Mouse (Mus musculus): ENCODE measurements around the gene Letmd1. TPM values are rescaled to one million over a fixed set of nuclear protein-coding genes. Genes with fewer than 3 reads are reported as not detected.
"Not testable (repeated sequence)": the region's sequence is repeated elsewhere in the genome, so short reads cannot be mapped to it uniquely, and the experiment has no call there.

The Letmd1 gene
- total RNA-seq, 2 experiments from 2014 or later, result 58.4 to 61.4 TPM

DNA sequence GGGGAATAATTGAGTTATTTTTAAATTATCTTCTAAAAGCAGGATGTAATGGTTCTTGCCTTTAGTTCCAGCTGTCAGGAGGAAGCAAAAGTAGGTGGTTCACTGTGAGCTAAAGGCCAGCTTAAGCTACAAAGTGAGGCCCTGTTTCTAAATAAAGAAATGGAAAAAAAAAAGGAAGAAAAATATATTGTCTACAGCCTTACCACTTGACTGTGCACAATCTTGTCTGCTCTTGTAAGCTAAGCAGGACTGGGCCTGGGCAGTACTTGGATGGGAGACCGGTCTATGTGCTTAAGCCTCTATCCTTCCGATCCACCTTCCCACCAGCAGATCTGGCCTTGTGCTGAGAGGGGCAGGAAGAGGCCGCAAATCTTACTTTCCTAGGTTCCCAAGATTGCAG is 19.3 kb upstream of the Letmd1 start:
- DNase-seq (ENCODE audit: low spot score in 2 of 2), result no peak

DNA sequence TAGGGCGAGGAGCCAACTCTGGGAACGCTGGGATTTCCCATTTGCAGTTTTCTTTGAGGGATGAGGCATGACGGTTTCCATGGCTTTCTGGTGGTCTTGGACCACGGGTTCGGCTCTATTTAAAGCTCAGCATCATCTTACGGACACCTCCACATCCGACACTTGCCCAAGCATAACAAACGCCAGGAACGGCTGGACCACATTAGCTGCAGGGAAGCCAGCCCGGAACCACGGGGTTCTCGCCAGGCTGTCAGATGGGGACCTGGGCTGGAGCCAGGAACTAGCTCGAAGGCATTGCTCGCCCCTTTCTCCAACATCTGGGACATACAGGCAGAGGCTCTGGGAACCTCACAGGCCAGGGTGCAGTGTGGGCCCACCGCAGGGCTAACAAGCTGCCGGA is 17.6 kb upstream of the Letmd1 start:
- peak in 1 of 2 experiments; percentile 65 for DNase-seq (ENCODE audit: low spot score in 2 of 2)

GRCm38 (mm10) chr15:100452486-100452885 is 16.3 kb upstream of the Letmd1 start:
- DNase-seq (ENCODE audit: low spot score in 2 of 2), result no peak

- DNase-seq (ENCODE audit: low spot score in 2 of 2), result no peak
Observed at GRCm38 (mm10) chr15:100456356-100456991, 12.3 kb upstream of the Letmd1 start.

- DNase-seq (ENCODE audit: low spot score in 2 of 2), result peak in 1 of 2 experiments; percentile 80
Observed at GRCm38 (mm10) chr15:100457340-100457739, 11.5 kb upstream of the Letmd1 start.

GRCm38 (mm10) chr15:100458055-100458454 is 10.8 kb upstream of the Letmd1 start:
- DNase-seq (ENCODE audit: low spot score in 2 of 2), result peak in 1 of 2 experiments; percentile 54

- no peak for DNase-seq (ENCODE audit: low spot score in 2 of 2)
Observed at GRCm38 (mm10) chr15:100460942-100461341, 7.9 kb upstream of the Letmd1 start.

- no peak for DNase-seq (ENCODE audit: low spot score in 2 of 2)
Observed at GRCm38 (mm10) chr15:100461646-100462045, 7.2 kb upstream of the Letmd1 start.

- DNase-seq (ENCODE audit: low spot score in 2 of 2), result no peak
Observed at GRCm38 (mm10) chr15:100462086-100462485, 6.7 kb upstream of the Letmd1 start.

DNA sequence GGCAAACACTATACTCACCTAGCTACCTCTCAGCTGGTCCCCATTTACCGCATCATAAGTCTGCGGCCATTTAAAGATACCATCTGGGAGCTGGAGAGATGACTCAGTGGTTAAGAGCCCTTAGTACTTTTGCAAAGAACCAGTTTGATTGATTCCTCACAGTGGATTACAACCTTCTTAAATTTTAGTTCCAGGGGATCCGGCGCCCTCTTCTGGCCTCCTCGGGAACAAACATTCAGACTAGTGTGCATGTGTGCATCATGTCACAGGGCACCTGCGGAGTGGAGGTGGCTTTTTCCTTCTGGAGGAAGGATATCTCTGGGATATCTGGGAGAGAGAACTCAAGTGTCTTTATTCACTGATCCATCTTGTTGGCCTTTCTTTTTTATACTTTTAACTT is 5.1 kb upstream of the Letmd1 start:
- peak in 1 of 2 experiments; percentile 88 for DNase-seq (ENCODE audit: low spot score in 2 of 2)

DNA sequence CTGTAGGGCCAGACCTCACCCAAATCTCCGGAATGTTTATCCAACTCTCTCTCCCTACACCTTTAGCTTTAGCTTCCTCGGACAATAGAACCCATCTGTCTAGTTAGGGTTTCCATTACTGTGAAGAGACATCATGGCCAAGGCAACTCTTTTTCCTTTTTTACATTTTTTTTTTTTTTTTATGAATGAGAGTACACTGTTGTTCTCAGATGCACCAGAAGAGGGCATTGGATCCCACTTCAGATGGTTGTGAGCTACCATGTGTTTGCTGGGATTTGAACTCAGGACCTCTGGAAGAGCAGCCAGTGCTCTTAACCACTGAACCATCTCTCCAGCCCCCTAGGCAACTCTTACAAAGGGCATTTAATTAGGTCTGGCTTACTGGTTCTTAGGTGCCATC is 3.4 kb upstream of the Letmd1 start:
- DNase-seq (ENCODE audit: low spot score in 2 of 2), result no peak

GRCm38 (mm10) chr15:100467738-100468137 is 1.1 kb upstream of the Letmd1 start:
- DNase-seq (ENCODE audit: low spot score in 2 of 2), result no peak

DNA sequence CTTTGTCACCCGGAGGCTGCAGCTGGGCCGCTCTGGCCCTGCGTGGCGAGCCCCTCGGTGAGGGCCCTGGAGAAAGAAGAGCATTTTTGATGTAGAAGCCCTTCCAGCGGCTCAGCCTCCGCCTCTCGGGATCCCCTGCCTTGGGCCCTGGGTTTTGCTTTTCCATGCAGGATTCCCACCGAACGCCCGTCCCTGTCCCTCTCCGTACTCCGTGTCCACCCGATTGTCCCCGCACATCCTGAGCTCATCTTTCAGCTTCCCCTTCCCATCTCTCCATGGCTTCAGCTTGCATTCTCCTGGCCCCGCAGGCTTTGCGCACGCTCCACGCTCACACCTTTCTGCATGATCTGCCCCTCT is 344 bp downstream of the Letmd1 start:
- no peak for DNase-seq (ENCODE audit: low spot score in 2 of 2)

- DNase-seq (ENCODE audit: low spot score in 2 of 2), result no peak
Observed at GRCm38 (mm10) chr15:100470037-100470436, 1.2 kb downstream of the Letmd1 start.

DNA sequence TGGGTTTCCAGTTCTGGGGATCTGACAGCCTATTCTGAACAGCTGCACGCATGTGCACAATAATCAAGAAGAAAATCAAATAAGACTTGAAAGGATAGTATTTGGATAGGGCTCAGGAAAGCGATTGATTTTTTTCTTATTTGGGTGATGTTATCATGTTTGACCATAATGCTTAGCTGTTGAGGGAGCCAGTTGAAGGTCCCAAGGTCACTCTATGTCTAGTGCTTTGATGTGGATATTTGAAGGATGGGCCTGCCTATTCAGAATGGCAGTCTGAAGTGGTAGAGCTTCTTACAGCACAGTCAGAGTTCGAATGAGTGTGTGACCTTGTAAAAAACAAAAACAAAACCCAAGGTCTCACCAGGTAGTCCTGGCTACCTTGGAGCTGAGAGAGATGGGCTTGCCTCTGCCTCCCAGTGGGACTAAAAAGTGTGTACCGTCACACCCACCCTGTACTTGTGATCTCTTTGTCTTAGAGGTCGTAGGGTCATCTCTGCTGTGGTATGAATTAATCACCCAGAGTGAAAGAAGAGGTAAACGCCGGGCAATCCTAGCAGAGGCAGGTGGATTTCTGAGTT is 5.2 kb downstream of the Letmd1 start:
- no peak for DNase-seq (ENCODE audit: low spot score in 2 of 2)

DNA sequence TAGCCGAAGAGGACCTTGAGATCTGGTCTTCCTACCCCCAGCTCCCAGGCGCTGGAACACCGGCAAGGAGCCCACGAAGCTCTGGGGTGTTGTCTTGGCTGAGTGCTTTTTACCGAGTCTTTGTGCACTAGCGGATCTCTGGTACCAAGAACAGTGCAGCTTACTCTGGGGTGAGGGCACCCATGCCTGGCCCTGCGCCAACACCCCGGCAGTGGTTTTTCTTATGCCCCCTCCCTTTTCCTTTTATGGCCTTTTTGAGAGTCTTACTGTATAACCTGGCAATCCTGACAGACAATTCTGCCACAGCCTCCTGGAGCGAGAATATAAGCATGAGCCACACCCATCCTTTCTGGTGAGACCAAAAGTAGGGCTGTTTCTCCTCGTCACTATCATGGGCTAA is 9.5 kb downstream of the Letmd1 start:
- DNase-seq (ENCODE audit: low spot score in 2 of 2), result no peak

GRCm38 (mm10) chr15:100478925-100479324 is 10.1 kb downstream of the Letmd1 start:
- no peak for DNase-seq (ENCODE audit: low spot score in 2 of 2)

DNA sequence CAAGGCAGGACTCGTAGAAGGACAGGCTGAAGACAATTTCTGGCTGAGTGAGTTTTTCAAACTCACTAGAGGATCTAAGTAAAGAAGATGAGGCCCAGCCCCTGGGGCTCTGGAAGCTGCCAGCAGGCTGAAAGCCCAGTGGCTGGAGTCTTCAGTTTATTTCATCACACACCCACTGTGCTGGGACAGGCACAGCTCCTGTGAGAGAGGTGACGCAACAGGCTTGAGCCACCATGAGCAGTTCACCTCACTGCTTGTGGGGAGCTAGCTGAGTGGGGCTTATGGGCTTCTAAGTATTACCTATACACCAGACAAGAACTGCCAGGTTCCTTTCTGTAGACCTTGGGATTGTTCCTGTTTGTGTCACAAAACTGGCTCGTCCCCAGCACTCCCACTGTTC is 16.8 kb downstream of the Letmd1 start:
- no peak for DNase-seq (ENCODE audit: low spot score in 2 of 2)

DNA sequence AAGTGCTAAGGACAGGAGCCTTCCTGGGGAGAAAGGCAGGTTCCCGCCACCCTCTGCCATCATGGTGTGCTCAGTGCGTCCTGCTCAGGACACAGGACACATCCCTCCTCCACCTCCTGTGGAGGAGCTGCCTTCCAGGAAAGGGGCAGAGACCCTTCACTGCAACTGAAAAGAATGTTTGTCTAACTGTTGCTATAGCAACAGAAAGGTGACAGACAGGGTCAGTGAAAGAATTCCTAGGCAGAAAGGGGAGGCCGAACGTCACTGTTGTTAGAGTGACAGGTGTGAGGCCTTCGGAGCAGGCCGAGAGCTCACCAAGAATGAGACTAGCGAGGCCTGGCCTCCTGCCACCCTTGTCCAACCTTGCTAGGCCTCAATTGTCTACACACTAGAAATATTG is 17.6 kb downstream of the Letmd1 start:
- DNase-seq (ENCODE audit: low spot score in 2 of 2), result no peak

- no peak for DNase-seq (ENCODE audit: low spot score in 2 of 2)
Observed at GRCm38 (mm10) chr15:100487050-100487449, 18.2 kb downstream of the Letmd1 start.

DNA sequence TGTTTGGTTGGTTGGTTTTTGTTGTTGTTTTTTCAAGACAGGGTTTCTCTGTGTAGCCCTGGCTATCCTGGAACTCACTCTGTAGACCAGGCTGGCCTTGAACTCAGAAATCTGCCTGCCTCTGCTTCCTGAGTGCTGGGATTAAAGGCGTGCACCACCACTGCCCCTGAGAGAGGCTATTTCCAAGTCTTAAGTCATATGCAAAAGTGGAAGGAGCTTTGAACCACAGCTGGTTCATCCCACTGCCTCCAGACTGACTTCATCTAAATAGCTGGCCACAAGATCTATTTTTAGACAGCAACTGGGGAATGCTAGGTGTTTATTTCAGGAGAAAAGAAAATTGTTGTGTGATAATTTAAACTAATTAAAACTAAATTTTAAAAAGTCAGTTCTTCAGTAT is 19.5 kb downstream of the Letmd1 start:
- not testable (repeated sequence) for DNase-seq (ENCODE audit: low spot score in 2 of 2)

DNA sequence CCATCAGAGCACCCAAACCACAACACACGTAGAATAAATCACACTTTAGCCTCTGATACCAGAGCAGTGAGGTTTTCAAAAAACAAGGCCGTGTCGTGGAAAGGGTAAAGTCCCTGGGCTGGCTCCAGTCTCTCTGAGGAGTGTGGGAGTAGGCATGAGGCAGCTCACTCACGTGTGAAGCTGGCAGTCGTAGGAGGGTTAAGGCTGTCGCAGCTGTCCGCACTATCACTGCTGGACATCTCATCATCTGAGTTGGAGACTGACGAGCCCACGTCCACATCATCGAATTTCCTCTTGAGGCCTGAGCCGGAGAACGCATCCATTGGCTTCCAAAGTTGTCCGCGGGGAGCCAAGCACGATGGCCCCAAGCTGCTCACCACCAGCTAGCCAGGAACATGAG is 20.4 kb downstream of the Letmd1 start:
- no peak for DNase-seq (ENCODE audit: low spot score in 2 of 2)

GRCm38 (mm10) chr15:100491966-100492365 is 23.1 kb downstream of the Letmd1 start:
- no peak for DNase-seq (ENCODE audit: low spot score in 2 of 2)
